Mouse (Mus musculus) liver, postnatal 0 days (tissue): ENCODE data around the gene Acer3. TPM values are rescaled to one million over a fixed set of nuclear protein-coding genes. Genes with fewer than 3 reads are reported as not detected.

ENCODE experiments used
- ATAC-seq: fragments of 200-750 bp; cut with Nextera tagmentation; 2 replicates; pipeline ENCODE4 v1.8.0; 2017; ENCODE audit warnings: mild to moderate bottlenecking, moderate library complexity
- DNase-seq: peaks from one replicate; pipeline ENCODE4 v3.0.0-alpha.2; 2016
- H3K27ac ChIP-seq: fragments of 300-500 bp; sonication (generic); 2 replicates; pipeline ENCODE4 v1.5.1; 2014; ENCODE audit warnings: antibody characterized with exemption, moderate library complexity, mild to moderate bottlenecking, low read depth
- H3K27me3 ChIP-seq: fragments of 300-500 bp; sonication (generic); 2 replicates; pipeline ENCODE4 v1.6.1; 2014; ENCODE audit warnings: low read length, control low read depth, mixed read lengths; ENCODE audit not compliant: insufficient read depth
- H3K36me3 ChIP-seq: fragments of 300-500 bp; sonication (generic); replicated peaks from 2 replicates; pipeline ENCODE4 v1.6.1; 2014; ENCODE audit warnings: mild to moderate bottlenecking, control low read depth, low read length, moderate library complexity, mixed read lengths; ENCODE audit not compliant: insufficient read depth
- H3K4me1 ChIP-seq: fragments of 300-500 bp; sonication (generic); 2 replicates; pipeline ENCODE4 v1.6.1; 2014; ENCODE audit warnings: antibody characterized with exemption, mild to moderate bottlenecking, control low read depth; ENCODE audit not compliant: insufficient read depth
- H3K4me2 ChIP-seq: fragments of 300-500 bp; sonication (generic); 2 replicates; pipeline ENCODE4 v1.6.1; 2014; ENCODE audit warnings: low read depth, mild to moderate bottlenecking, low read length, moderate library complexity, mixed read lengths
- H3K4me3 ChIP-seq: fragments of 300-500 bp; sonication (generic); 2 replicates; pipeline ENCODE4 v1.5.1; 2014; ENCODE audit warnings: low read depth, low read length
- H3K9ac ChIP-seq: fragments of 300-500 bp; sonication (generic); replicated peaks from 2 replicates; pipeline ENCODE4 v1.6.1; 2014; ENCODE audit warnings: mild to moderate bottlenecking, moderate library complexity
- H3K9me3 ChIP-seq: fragments of 300-500 bp; sonication (generic); 2 replicates; pipeline ENCODE4 v1.6.1; 2016; ENCODE audit warnings: mild to moderate bottlenecking, control low read depth, low read length, mixed read lengths
- CTCF ChIP-seq: sonication (generic); IDR thresholded peaks from 2 replicates; pipeline ENCODE4 v1.5.1; 2016; ENCODE audit warnings: antibody characterized with exemption, low read depth
- EP300 ChIP-seq: IDR thresholded peaks from 2 replicates; pipeline ENCODE4 v1.6.1; 2016; ENCODE audit warnings: antibody characterized with exemption, low read depth, mild to moderate bottlenecking
- WGBS: fragments of 180-500 bp; shearing (Covaris S2); extraction: QIAGEN DNeasy Blood & Tissue Kit; methylation state at CpG from one replicate; pipeline ENCODE4 v1.1.7; 2014; ENCODE audit not compliant: insufficient replicate concordance; 5-methylcytosine and 5-hydroxymethylcytosine counted together
- polyA plus RNA-seq: library from polyadenylated mRNA; unstranded; fragments of >200 nt; fragmentation: Nextera tagmentation; extraction: Ambion mirVana; gene quantifications from 2 replicates; pipeline ENCODE4 v1.2.1, GENCODE M21; 2015

Acer3 gene
- polyA plus RNA-seq, 1 experiment from 2014 or later: 18.7 TPM

DNA sequence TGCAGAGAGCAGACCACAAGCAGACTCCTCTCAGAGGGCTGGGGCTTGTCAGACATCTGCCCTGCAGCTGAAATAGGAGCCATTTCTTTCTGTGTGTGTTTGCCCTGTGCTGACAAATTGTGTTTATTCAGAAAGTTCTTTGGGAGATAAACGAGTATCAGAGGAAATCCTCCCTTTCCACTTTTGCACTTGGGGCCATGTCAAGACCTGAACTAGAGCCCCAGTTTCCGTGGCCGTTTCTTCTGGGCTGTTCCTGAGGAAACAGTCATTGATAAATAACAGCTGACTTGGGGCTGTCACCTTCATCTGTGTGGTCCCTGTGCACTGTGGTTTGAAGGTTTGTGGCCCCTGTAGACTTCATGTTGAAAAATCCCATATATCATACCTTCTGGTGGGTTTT lies 10.9 kb upstream of the Acer3 start:
- Histone ChIP-seq H3K4me2 (no peak overlapping the region), H3K27me3 (no peaks in the 10 kb centered on the region), H3K9ac (no peak overlapping the region), H3K4me1 (peaks cover 36% of the 10 kb centered on the region), H3K9me3 (no peaks in the 10 kb centered on the region), H3K36me3 (no peaks in the 10 kb centered on the region), H3K27ac (no peak overlapping the region), H3K4me3 (no peak overlapping the region)
- TF ChIP-seq EP300 (peak; percentile 17; the same call in 1 of the 2 replicates), CTCF (no peak)
- ATAC-seq: no peak
- 26% methylated on average over 3 of the region's 3 CpGs for WGBS
- DNase-seq: no peak

DNA sequence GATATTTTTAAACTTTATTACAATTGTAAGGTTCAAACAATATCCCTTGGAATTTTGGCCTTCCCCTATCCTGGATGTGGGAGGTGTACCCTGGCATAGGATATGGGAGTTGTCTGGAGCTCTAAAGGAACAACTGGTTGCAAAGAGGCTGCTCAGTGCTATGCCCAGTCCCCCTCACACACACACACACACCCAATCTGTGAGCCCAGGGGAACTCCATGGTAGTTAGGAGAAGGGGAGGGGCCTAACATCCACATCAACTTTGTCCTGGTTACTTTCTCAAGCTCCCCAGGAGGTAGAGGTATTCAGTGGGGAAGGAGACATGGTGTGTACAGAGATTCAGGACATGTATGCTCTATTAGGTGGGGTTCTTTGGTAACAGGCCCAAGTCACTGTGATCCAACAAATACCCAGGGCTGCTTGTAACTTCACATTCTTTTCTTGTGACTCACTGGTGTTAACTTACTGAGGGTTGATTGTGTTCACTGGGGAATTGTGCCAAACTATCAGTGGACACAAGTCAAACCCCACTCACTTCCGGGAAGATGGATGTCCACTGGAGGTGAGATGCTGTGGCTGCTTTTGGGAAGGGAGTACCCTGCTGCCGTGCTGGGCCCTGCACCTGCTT lies 9.5 kb upstream of the Acer3 start:
- H3K9me3 ChIP-seq: no peaks in the 10 kb centered on the region
- 72% methylated on average over 2 of the region's 2 CpGs for WGBS
- no peaks in the 10 kb centered on the region for H3K36me3 ChIP-seq
- peak overlapping the region; percentile 27; the same call in 1 of the 2 replicates for H3K4me2 ChIP-seq
- no peak for DNase-seq
- H3K4me1 ChIP-seq: peaks cover 36% of the 10 kb centered on the region
- peak; percentile 61 for ATAC-seq
- no peaks in the 10 kb centered on the region for H3K27me3 ChIP-seq
- H3K4me3 ChIP-seq: no peak overlapping the region
- no peak for TF ChIP-seq CTCF
- TF ChIP-seq EP300: no peak
- H3K9ac ChIP-seq: no peak overlapping the region
- H3K27ac ChIP-seq: peak overlapping the region; percentile 35

DNA sequence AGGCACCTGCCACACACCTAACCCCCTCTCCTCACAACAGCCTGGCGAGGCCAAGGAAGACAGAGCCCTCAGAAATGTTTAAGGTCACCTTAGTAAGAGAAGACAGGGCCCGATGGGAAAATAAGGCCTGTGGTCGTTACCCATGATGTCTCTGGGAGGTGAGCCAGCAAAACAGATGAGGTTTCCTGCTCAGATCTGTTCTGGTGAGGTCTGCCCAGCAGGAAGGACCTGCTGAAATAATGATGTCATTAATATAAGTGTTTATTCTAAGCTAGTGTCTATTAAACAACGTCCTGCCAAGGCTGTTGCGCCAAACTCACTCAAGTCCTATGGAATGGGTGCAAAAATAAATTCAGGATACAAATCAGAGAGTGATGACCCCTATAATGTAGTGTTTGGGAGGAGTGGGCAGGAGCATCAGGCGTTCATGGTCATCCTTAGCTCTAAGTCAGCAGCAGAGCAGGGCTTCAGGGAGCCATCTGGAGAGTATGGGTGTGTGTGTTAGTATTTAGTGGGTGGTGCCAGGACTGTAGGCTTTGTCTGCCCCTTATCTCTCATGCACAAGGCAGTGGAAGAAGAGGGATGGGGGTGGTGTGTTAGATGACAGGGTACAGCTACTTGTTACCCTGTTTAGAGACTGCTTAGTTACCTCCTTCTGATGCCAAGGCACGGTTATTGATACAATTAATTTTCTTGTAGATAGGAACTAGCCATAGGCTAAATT lies 8.8 kb upstream of the Acer3 start:
- Histone ChIP-seq H3K9me3 (no peaks in the 10 kb centered on the region), H3K4me3 (no peak overlapping the region), H3K27ac (peak overlapping the region; percentile 35), H3K27me3 (no peaks in the 10 kb centered on the region), H3K4me2 (peak overlapping the region; percentile 27; the same call in 1 of the 2 replicates), H3K36me3 (no peaks in the 10 kb centered on the region), H3K9ac (0 out of 2 replicates have a peak overlapping the region, but pooled peaks have one; percentile 0), H3K4me1 (peaks cover 32% of the 10 kb centered on the region)
- DNase-seq: no peak
- peak; percentile 100 for ATAC-seq
- WGBS: 58% methylated on average over 7 of the region's 7 CpGs
- TF ChIP-seq CTCF (no peak), EP300 (peak; percentile 86)

GRCm38 (mm10) chr7:98328311-98328710 lies 7.3 kb upstream of the Acer3 start:
- H3K4me1 ChIP-seq: peaks cover 34% of the 10 kb centered on the region

GRCm38 (mm10) chr7:98326051-98326450 lies 5.0 kb upstream of the Acer3 start:
- TF ChIP-seq CTCF (no peak), EP300 (no peak)
- no peaks in the 10 kb centered on the region for H3K27me3 ChIP-seq
- H3K9ac ChIP-seq: no peak overlapping the region
- peaks cover 37% of the 10 kb centered on the region for H3K4me1 ChIP-seq
- ATAC-seq (no peak), DNase-seq (no peak)
- H3K9me3 ChIP-seq: no peaks in the 10 kb centered on the region
- no peak overlapping the region for H3K27ac ChIP-seq
- H3K4me2 ChIP-seq: no peak overlapping the region
- WGBS: 89% methylated on average over 7 of the region's 7 CpGs
- H3K36me3 ChIP-seq: no peaks in the 10 kb centered on the region
- H3K4me3 ChIP-seq: no peak overlapping the region

More at GRCm38 (mm10) chr7:98328311-98328710, 7.3 kb upstream of the Acer3 start:
- no peaks in the 10 kb centered on the region for H3K27me3 ChIP-seq
- no peaks in the 10 kb centered on the region for H3K36me3 ChIP-seq
- ATAC-seq (no peak), DNase-seq (no peak)
- H3K4me3 ChIP-seq: no peak overlapping the region
- no peaks in the 10 kb centered on the region for H3K9me3 ChIP-seq
- no peak overlapping the region for H3K4me2 ChIP-seq
- H3K9ac ChIP-seq: no peak overlapping the region
- WGBS: 53% methylated on average over 2 of the region's 2 CpGs
- no peak for TF ChIP-seq EP300
- no peak for TF ChIP-seq CTCF
- no peak overlapping the region for H3K27ac ChIP-seq

GRCm38 (mm10) chr7:98324228-98324627 lies 3.2 kb upstream of the Acer3 start:
- Histone ChIP-seq H3K27ac (no peak overlapping the region), H3K36me3 (no peaks in the 10 kb centered on the region), H3K9ac (no peak overlapping the region), H3K4me2 (no peak overlapping the region), H3K4me3 (no peak overlapping the region), H3K4me1 (peaks cover 23% of the 10 kb centered on the region), H3K9me3 (no peaks in the 10 kb centered on the region), H3K27me3 (no peaks in the 10 kb centered on the region)
- WGBS: 55% methylated on average over 1 of the region's 1 CpGs
- TF ChIP-seq EP300: no peak
- no peak for TF ChIP-seq CTCF
- DNase-seq (no peak), ATAC-seq (no peak)
